Mouse (Mus musculus): ENCODE results near the gene Zfpm1.

Zfpm1 gene

GRCm38 (mm10) chr8:122354157-122354556, 72.2 kb downstream of the Zfpm1 start:
- DNase-seq: no peak

GRCm38 (mm10) chr8:122355642-122356606, 74.0 kb downstream of the Zfpm1 start:
- DNase-seq: no peak

GRCm38 (mm10) chr8:122357202-122357601, 75.3 kb downstream of the Zfpm1 start:
- DNase-seq: no peak

GRCm38 (mm10) chr8:122357641-122358040, 75.7 kb downstream of the Zfpm1 start:
- no peak for DNase-seq

GRCm38 (mm10) chr8:122359111-122359775, 77.3 kb downstream of the Zfpm1 start:
- no peak for DNase-seq

GRCm38 (mm10) chr8:122360696-122361416, 78.9 kb downstream of the Zfpm1 start, which contains the start of gene Trhr2:
TSS of gene Trhr2 (minus strand) at chr8:122360746.
- no peak for DNase-seq

- DNase-seq: no peak
Measured at GRCm38 (mm10) chr8:122362271-122362670, 80.3 kb downstream of the Zfpm1 start.

- no peak for DNase-seq
Measured at GRCm38 (mm10) chr8:122362967-122363366, 81.0 kb downstream of the Zfpm1 start.

GRCm38 (mm10) chr8:122368494-122368893, 86.6 kb downstream of the Zfpm1 start:
- DNase-seq: no peak

- peak; percentile 31 to 36 for DNase-seq
Measured at GRCm38 (mm10) chr8:122369665-122370064, 87.7 kb downstream of the Zfpm1 start.

GRCm38 (mm10) chr8:122371706-122372105, 89.8 kb downstream of the Zfpm1 start:
- no peak for DNase-seq

- DNase-seq: no peak
Measured at GRCm38 (mm10) chr8:122375320-122375719, 93.4 kb downstream of the Zfpm1 start.

GRCm38 (mm10) chr8:122375751-122376364, 93.9 kb downstream of the Zfpm1 start:
- no peak for DNase-seq

GRCm38 (mm10) chr8:122376365-122377231, 94.7 kb downstream of the Zfpm1 start, which contains the start of gene Zc3h18:
TSS of gene Zc3h18 (plus strand) at chr8:122376609.
- peak; percentile 99 to 100 for DNase-seq

- DNase-seq: no peak
Measured at GRCm38 (mm10) chr8:122383039-122383438, 101.1 kb downstream of the Zfpm1 start.
